Mouse (Mus musculus): ENCODE data around the gene Zfp949.

The Zfp949 gene

GRCm38 (mm10) chr9:88547851-88548613, at the start of gene Zfp949:
Zfp949 (plus strand) TSS chr9:88548020.
- DNase-seq (ENCODE audit: low read depth, low spot score) = peak; percentile 86

DNA sequence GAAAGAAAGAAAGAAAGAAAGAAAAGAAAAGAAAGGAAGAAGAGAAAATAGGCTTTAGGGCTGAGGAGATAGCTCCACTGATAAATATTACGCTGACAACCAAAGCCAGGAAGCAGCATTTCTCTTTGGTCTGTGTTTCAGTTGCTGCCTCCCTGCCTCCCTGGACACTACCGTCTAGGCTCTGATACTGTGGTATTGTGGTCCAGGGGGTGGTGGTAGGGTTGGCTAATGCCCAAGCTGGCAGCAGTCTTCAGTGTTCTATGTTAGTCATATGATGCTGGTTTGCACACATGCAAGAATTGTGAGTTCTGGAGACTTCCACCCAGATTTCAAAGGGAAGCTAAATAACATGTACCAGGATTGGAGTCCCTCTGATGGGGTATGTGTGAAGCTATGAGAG, 47.7 kb upstream of the Zfp949 start:
- DNase-seq (ENCODE audit: low read depth, low spot score) = no peak

- DNase-seq (ENCODE audit: low read depth, low spot score) = peak; percentile 41
These were observed 46.0 kb upstream of the Zfp949 start for GRCm38 (mm10) chr9:88501846-88502245.

GRCm38 (mm10) chr9:88515546-88515945, 32.3 kb upstream of the Zfp949 start:
- DNase-seq (ENCODE audit: low read depth, low spot score) = no peak

DNA sequence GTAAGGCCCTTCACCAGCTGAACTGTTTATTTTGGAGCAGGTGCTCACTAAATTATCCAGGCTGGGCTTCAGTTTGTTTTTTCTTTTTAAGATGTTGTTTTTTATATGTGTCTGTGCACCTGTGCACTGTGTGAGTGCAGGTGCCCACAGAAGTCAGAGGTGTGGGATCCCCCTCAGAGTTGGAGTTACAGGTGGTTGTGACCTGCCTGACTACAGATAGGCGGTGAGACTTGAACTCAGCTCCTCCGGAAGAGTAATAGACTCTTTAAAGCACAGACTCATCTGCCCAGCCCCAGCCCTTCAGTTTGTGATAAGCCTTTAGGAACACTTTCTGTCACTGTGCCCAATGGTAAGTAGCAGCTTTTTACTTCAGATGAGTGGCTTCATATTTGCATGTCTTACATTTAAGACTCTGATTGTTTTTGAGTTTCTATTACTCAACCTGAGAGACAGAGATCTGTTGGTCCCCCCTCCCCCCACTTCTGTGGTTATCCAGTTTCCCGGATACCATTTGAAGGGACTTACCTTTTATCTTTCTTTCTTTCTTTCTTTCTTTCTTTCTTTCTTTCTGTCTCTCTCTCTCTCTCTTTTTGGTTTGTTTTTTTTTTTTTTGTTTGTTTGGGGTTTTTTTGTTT, 31.3 kb upstream of the Zfp949 start:
- no peak for DNase-seq (ENCODE audit: low read depth, low spot score)

GRCm38 (mm10) chr9:88519390-88520121, 28.3 kb upstream of the Zfp949 start:
- peak; percentile 77 for DNase-seq (ENCODE audit: low read depth, low spot score)

- peak; percentile 83 for DNase-seq (ENCODE audit: low read depth, low spot score)
These were observed 27.5 kb upstream of the Zfp949 start for GRCm38 (mm10) chr9:88520122-88520848.

GRCm38 (mm10) chr9:88520849-88521483, 26.9 kb upstream of the Zfp949 start:
- peak; percentile 62 for DNase-seq (ENCODE audit: low read depth, low spot score)

DNA sequence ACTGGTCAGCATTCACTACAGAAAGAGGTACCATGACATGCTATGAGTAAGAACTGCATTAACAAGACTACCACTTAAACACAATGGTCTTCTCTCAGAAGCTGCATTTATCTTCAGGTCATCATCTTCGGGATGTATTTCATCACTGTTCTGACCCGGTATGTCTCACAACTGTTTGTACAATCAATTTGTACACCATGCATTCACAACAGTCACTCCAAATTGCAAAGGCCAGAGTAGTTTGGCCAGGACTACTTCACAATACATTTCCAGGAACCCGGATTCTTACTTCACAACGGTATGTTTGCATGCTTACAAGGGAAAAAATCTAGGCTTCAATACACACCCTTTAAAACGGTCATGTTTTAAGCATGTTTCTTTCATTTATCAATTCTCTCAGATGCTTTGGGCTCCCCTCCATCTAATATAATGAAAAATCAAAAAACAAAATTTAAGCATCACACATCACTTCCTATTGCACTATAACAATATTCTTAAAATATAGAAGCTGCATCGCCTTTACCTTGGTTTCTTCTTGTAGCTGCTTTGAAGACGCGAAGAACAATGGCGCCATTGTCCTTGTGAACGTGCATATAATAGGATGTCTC, 25.8 kb upstream of the Zfp949 start:
- DNase-seq (ENCODE audit: low read depth, low spot score) = peak; percentile 33

DNA sequence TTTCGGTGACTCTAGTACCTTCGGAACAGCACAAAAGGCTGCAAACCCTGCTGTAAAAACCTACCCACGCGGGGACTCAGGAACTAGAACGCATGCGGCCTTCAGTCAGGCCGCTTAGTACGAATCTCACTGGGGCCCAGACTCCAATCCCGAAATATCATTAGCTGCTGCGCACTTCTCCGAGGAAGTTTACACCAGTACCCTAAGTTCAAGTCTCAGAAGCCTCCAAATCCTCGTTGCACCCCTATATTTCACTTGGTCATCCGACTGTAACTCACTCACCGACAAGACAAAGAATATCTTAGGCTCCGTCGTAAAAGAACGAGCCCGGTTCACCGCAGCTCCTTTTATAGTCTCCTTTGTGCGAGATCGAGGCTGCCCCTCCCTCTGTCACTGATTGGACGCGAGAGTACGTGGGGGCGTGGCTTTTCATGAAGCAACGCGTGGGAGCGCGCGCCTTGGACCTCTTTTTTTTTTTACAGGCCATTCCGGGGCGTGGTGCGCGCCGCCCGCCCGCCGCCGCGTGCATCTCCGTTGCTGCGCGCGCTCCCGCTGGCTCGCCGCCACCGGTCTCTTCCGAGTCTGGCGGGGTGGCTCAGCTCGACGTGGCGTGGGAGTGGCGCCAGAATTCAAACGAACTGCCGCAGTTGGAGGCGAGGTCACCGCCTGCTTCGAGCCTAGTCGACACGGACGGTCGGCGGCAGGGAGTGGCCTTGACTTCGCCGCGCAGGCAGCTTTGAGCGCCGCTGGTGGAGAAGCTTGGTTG, 25.1 kb upstream of the Zfp949 start:
- peak; percentile 99 for DNase-seq (ENCODE audit: low read depth, low spot score)

- no peak for DNase-seq (ENCODE audit: low read depth, low spot score)
These were observed 24.5 kb upstream of the Zfp949 start for GRCm38 (mm10) chr9:88523335-88523668.

- no peak for DNase-seq (ENCODE audit: low read depth, low spot score)
These were observed 23.5 kb upstream of the Zfp949 start for GRCm38 (mm10) chr9:88524367-88524766.

- no peak for DNase-seq (ENCODE audit: low read depth, low spot score)
These were observed 23.0 kb upstream of the Zfp949 start for GRCm38 (mm10) chr9:88524796-88525195.

DNA sequence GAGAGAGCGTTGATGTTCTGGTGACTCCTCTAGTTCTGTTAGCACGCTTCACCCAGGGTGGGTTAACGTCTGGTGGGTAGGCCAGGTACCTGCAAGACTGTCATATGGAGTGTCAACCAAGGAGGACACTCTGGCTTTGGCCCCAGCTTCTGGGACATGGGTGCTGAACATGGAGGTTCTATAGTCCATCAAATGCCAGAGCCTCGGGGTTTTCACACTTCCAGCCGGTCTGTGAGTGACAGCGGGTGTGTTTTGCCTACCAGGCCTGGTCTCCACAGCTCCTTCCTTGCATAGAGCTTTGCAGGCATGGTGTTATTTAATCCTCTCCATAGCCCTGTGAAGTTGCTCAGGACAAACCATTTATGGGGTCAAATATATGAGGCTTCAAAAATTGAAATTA, 22.5 kb upstream of the Zfp949 start:
- DNase-seq (ENCODE audit: low read depth, low spot score) = no peak

DNA sequence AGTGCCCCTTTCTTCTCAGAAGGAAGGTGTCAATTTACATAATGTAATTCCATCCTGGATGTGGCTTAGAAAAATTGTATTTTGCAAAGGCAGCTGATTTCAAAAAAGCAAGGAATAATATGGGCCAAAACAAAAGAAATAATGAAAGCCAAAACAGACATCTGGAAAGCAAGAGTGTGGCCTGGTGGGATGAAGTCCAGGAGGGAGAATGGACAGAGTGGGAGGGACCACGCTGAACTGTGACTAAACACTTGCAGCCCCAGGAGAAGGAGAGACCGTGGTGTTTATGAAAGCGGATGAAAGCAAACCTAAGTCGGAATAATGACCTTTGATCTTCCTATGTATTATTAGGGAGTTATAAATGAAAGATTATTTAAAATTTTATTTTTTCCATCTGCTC, 19.9 kb upstream of the Zfp949 start:
- no peak for DNase-seq (ENCODE audit: low read depth, low spot score)

DNA sequence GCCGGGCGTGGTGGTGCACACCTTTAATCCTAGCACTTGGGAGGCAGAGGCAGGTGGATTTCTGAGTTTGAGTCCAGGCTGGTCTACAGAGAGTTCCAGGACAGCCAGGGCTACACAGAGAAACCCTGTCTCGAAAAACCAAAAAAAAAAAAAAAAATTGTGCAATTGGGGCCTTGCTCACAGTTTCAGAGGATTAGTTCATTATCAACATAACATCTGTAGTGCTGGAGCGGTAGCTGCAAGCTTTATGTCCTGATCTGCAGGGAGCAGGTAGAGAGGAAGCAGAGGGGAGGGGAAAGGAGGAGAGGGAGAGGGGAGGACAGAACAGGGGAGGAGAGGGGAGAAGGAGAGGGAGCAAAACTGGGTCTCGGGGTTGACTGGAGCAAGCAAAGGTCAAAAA, 19.1 kb upstream of the Zfp949 start:
- no peak for DNase-seq (ENCODE audit: low read depth, low spot score)

- no peak for DNase-seq (ENCODE audit: low read depth, low spot score)
These were observed 18.2 kb upstream of the Zfp949 start for GRCm38 (mm10) chr9:88529571-88529970.

DNA sequence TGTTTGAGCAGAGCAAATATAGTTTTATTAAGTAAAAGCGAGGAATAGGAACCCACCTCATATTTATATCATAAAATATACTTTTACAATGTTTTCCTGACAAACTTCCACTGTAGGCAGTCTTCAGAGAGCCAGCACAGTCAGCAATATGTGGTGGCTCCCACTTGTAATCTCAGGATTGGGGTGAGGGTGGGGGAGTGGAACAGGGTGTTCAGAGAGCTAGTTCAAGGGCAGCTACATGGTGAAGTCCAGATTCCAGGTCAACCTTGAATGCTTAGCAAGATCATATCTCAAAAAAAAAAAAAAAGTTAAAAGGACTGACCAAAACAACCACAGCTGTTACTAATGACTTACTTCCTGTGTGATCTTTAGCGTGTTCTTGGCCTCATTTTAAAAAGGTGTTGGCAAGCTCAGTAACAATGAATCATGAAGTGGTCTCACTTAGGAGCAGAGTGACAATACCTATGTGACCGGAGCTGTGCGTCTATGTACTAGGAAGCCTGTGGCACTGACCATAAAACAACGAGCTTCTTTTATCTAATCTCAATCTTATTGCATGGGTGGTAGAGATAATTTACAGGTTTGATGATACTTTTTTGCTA, 17.7 kb upstream of the Zfp949 start:
- DNase-seq (ENCODE audit: low read depth, low spot score) = no peak

DNA sequence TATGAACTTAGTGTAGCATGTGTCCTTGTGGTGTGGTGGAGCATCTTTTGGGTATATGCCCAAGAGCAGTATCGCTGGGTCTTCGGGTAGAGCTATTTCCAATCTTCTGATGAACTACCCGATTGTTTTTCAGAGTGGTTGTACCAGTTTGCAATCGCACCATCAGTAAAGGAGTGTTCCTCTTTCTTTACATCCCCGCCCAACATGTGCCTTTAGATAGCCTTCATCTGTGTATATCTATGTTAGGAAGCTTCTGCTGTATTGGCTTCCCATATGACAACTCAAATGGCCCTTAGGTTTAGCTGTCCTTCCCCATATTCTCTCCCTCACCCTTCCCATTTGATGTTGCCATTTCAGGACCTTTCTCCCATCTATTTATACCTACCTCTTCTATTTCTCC, 13.7 kb upstream of the Zfp949 start:
- no peak for DNase-seq (ENCODE audit: low read depth, low spot score)
